ENCODE assay signal across 11 mouse cellular contexts in genomic region chr3:146451375-146451774, GRCm38 (mm10). TPM values are rescaled to one million over a fixed set of nuclear protein-coding genes. Genes with fewer than 3 reads are reported as not detected.
DNase-seq lines count a peak whose midpoint lies in the region; ATAC-seq and TF ChIP-seq lines count a peak whose summit lies in the region.
"Had no signal": no experiment of that assay in that cellular context is flagged by ENCODE, and none has a peak within 500 bp of the region (broad histone marks: within the 10 kb centered on the region; RNA-seq: fewer than 3 reads in every experiment).

No protein-coding gene starts in this region.

- no peak for DNase-seq in heart, adult 11 months
- peak; percentile 30 for DNase-seq in liver, adult 2 months (ENCODE audit: extremely low read depth, low read depth, low spot score)
- no peak for DNase-seq in liver, embryonic 11.5 days (ENCODE audit: low spot score)
- DNase-seq in R1 (ENCODE audit: low read depth, low spot score): peak; percentile 47
- no peak for DNase-seq in right cerebral cortex, adult 2 months (ENCODE audit: low spot score in 2 of 2)
- no peak for DNase-seq in natural killer cell, adult 2 months (ENCODE audit: low spot score in 2 of 2)
- DNase-seq: B cell, adult 2 months; heart, adult 2 months; kidney, adult 8-10 months had no signal

- H3K27me3 ChIP-seq in heart, embryonic 13.5 days (replicated peaks): no peaks in the 10 kb centered on the region
- H3K27me3 ChIP-seq in liver, adult 2 months (ENCODE audit: control insufficient read depth, insufficient read depth, low read length): no peaks in the 10 kb centered on the region
- no peaks in the 10 kb centered on the region for H3K27me3 ChIP-seq in liver, embryonic 11.5 days (replicated peaks; ENCODE audit: control insufficient read depth, insufficient read depth, low read length)

- peak overlapping the region; percentile 85 for H3K4me2 ChIP-seq in heart, embryonic 13.5 days
- no peak overlapping the region for H3K4me2 ChIP-seq in liver, embryonic 11.5 days

- H3K79me2 ChIP-seq in liver, adult 2 months (ENCODE audit: control insufficient read depth, insufficient read depth, low read length): peaks cover 4% of the 10 kb centered on the region; the same call in 1 of the 2 replicates

- no peak overlapping the region for H3K4me3 ChIP-seq in heart, embryonic 13.5 days
- no peak overlapping the region for H3K4me3 ChIP-seq in liver, adult 2 months (ENCODE audit: insufficient read depth, low read depth, low read length)
- H3K4me3 ChIP-seq in liver, embryonic 11.5 days (ENCODE audit: low read depth, low read length): no peak overlapping the region

- H3K27ac ChIP-seq in heart, embryonic 13.5 days (replicated peaks): no peak overlapping the region
- H3K27ac ChIP-seq in liver, adult 2 months (replicated peaks; ENCODE audit: insufficient read depth, low read depth, low read length): no peak overlapping the region
- no peak overlapping the region for H3K27ac ChIP-seq in liver, embryonic 11.5 days (ENCODE audit: low read depth, low read length)

- H3K4me1 ChIP-seq in heart, embryonic 13.5 days: peaks cover 19% of the 10 kb centered on the region
- peaks cover 2% of the 10 kb centered on the region for H3K4me1 ChIP-seq in liver, adult 2 months (ENCODE audit: control insufficient read depth, insufficient read depth, low read length)
- peaks cover 4% of the 10 kb centered on the region for H3K4me1 ChIP-seq in liver, embryonic 11.5 days (replicated peaks; ENCODE audit: control insufficient read depth, insufficient read depth, low read length)

- peaks cover 12% of the 10 kb centered on the region for H3K36me3 ChIP-seq in heart, embryonic 13.5 days
- peaks cover 9% of the 10 kb centered on the region; the same call in 1 of the 2 replicates for H3K36me3 ChIP-seq in liver, adult 2 months (ENCODE audit: control insufficient read depth, insufficient read depth, low read length)
- H3K36me3 ChIP-seq in liver, embryonic 11.5 days (ENCODE audit: control insufficient read depth, insufficient read depth, low read length): no peaks in the 10 kb centered on the region

- H3K9ac ChIP-seq in heart, embryonic 13.5 days: no peak overlapping the region
- no peak overlapping the region for H3K9ac ChIP-seq in liver, adult 2 months (ENCODE audit: low read depth, low read length)
- H3K9ac ChIP-seq in liver, embryonic 11.5 days (ENCODE audit: low read depth, low read length): no peak overlapping the region

- no peak for TF ChIP-seq CTCF in liver, adult 2 months (IDR thresholded peaks at IDR 0.05; ENCODE audit: low read depth, low read length)

- ATAC-seq in heart, embryonic 13.5 days (ENCODE audit: extremely low read depth, insufficient number of reproducible peaks, low FRiP score, low TSS enrichment): no peak
- no peak for ATAC-seq in liver, embryonic 11.5 days (replicated peaks; ENCODE audit: low FRiP score)
- peak; percentile 8; the same call in 1 of the 2 replicates for ATAC-seq in megakaryocyte progenitor cell, adult 5-6 weeks (replicated peaks; ENCODE audit: poor library complexity)

- no peak for TF ChIP-seq POLR2A in liver, adult 2 months (IDR thresholded peaks at IDR 0.05; ENCODE audit: extremely low read depth, insufficient read depth, low read length)

- WGBS in heart, embryonic 13.5 days: 84% methylated on average over 5 of the region's 5 CpGs
- 82% methylated on average over 5 of the region's 5 CpGs for WGBS in liver, adult 2 months
- WGBS in liver, embryonic 11.5 days: 89% methylated on average over 5 of the region's 5 CpGs

- no peaks in the 10 kb centered on the region for H3K9me3 ChIP-seq in heart, embryonic 13.5 days
- no peaks in the 10 kb centered on the region for H3K9me3 ChIP-seq in liver, embryonic 11.5 days (ENCODE audit: control insufficient read depth, low read length)

RNA-seq across cellular contexts. Expression of gene Ctbs, which starts 1.8 kb away (rescaled TPM):
- polyA plus RNA-seq in heart, embryonic 13.5 days (2015; fragmentation: Nextera tagmentation; extraction: Ambion mirVana): 9.5 and 10.5 TPM in 2 replicates
- 19.5 and 20.0 TPM in 2 replicates for total RNA-seq in liver, adult 2 months (2014; rRNA removed)
- 2.2 and 2.5 TPM in 2 replicates for polyA plus RNA-seq in liver, adult 2 months (2012; rRNA removed)
- polyA plus RNA-seq in liver, embryonic 11.5 days (2014; fragmentation: Nextera tagmentation; extraction: Ambion mirVana): 8.2 and 8.4 TPM in 2 replicates
- total RNA-seq in megakaryocyte progenitor cell, adult 5-6 weeks (2015): 12.5 and 17.0 TPM in 2 replicates
- 9.9 and 10.5 TPM in 2 replicates for total RNA-seq in megakaryocyte progenitor cell, adult 5-6 weeks (2017)

RNA-seq across cellular contexts. Expression of gene Ssx2ip, which starts 46.9 kb away (rescaled TPM):
- polyA plus RNA-seq in heart, embryonic 13.5 days (2015; fragmentation: Nextera tagmentation; extraction: Ambion mirVana): 18.7 and 19.3 TPM in 2 replicates
- 6.2 and 6.4 TPM in 2 replicates for total RNA-seq in liver, adult 2 months (2014; rRNA removed)
- 1.7 and 2.4 TPM in 2 replicates for polyA plus RNA-seq in liver, adult 2 months (2012; rRNA removed)
- polyA plus RNA-seq in liver, embryonic 11.5 days (2014; fragmentation: Nextera tagmentation; extraction: Ambion mirVana): 109 and 130 TPM in 2 replicates
- 13.2 and 16.2 TPM in 2 replicates for total RNA-seq in megakaryocyte progenitor cell, adult 5-6 weeks (2015)
- total RNA-seq in megakaryocyte progenitor cell, adult 5-6 weeks (2017): 22.1 and 26.2 TPM in 2 replicates

RNA-seq across cellular contexts. Expression of gene Spata1, which starts 48.2 kb away (rescaled TPM):
- polyA plus RNA-seq in heart, embryonic 13.5 days (2015; fragmentation: Nextera tagmentation; extraction: Ambion mirVana): 5.3 and 6.3 TPM in 2 replicates
- total RNA-seq in liver, adult 2 months (2014; rRNA removed): 3.0 and 5.1 TPM in 2 replicates
- polyA plus RNA-seq in liver, adult 2 months (2012; rRNA removed): 0.21 and 0.57 TPM in 2 replicates
- polyA plus RNA-seq in liver, embryonic 11.5 days (2014; fragmentation: Nextera tagmentation; extraction: Ambion mirVana): 3.6 and 4.6 TPM in 2 replicates
- total RNA-seq in megakaryocyte progenitor cell, adult 5-6 weeks (2015): 9.1 TPM in 2 replicates
- total RNA-seq in megakaryocyte progenitor cell, adult 5-6 weeks (2017): 13.6 and 14.6 TPM in 2 replicates

RNA-seq across cellular contexts. Expression of gene Gng5, which starts 48.2 kb away (rescaled TPM):
- polyA plus RNA-seq in heart, embryonic 13.5 days (2015; fragmentation: Nextera tagmentation; extraction: Ambion mirVana): 1,560 and 1,674 TPM in 2 replicates
- 198 and 243 TPM in 2 replicates for total RNA-seq in liver, adult 2 months (2014; rRNA removed)
- polyA plus RNA-seq in liver, adult 2 months (2012; rRNA removed): 284 and 439 TPM in 2 replicates
- polyA plus RNA-seq in liver, embryonic 11.5 days (2014; fragmentation: Nextera tagmentation; extraction: Ambion mirVana): 936 and 987 TPM in 2 replicates
- 294 and 360 TPM in 2 replicates for total RNA-seq in megakaryocyte progenitor cell, adult 5-6 weeks (2015)
- total RNA-seq in megakaryocyte progenitor cell, adult 5-6 weeks (2017): 127 and 170 TPM in 2 replicates

Comparison
In these comparisons a context has a peak if more than half of its experiments do, and no peak if none do; other contexts are left out.
1. DNase-seq: peak in liver, adult 2 months (single experiment) and R1 (single experiment); none in heart, adult 11 months (single experiment), liver, embryonic 11.5 days (single experiment), right cerebral cortex, adult 2 months (0 of 2) and natural killer cell, adult 2 months (0 of 2).